Mouse (Mus musculus): ENCODE results near the gene Slc26a3. TPM values are rescaled to one million over a fixed set of nuclear protein-coding genes. Genes with fewer than 3 reads are reported as not detected.

Gene Slc26a3
- polyA plus RNA-seq (2016; fragmentation: Nextera tagmentation; extraction: Ambion mirVana): not detected in 2 replicates

DNA sequence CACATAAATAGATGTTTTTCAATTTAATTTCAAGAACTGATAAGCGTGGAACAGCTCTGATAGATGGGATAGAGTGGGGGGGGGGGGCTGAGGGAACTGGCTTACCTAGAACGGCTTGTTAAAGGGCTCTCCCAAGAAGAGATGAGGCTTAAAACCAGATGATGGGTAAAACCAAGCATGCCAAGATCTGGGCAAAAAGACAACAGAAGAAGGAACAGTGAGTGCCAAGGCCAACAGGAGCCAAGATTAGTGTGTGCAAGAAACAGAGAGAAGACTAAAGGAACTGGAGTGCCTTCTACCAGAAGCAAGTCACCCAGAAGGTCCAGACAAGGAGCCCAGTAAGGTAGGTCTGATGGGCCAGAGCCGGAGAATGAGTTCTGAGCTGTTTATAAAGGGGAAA, at the start of gene Slc26a3:
Slc26a3 (plus strand) TSS at position 301 of the 400 bp plus-strand sequence.
- DNase-seq (ENCODE audit: extremely low spot score, low spot score): no peak
- Histone ChIP-seq H3K36me3 (replicated peaks) (no peaks in the 10 kb centered on the region), H3K27ac (no peak within 1 kb of the TSS), H3K4me1 (no peaks in the 10 kb centered on the region), H3K27me3 (ENCODE audit: poor library complexity, severe bottlenecking) (no peaks in the 10 kb centered on the region), H3K4me3 (no peak within 1 kb of the TSS), H3K9me3 (no peaks in the 10 kb centered on the region)
- WGBS: 87% methylated on average over 3 of the region's 3 CpGs

DNA sequence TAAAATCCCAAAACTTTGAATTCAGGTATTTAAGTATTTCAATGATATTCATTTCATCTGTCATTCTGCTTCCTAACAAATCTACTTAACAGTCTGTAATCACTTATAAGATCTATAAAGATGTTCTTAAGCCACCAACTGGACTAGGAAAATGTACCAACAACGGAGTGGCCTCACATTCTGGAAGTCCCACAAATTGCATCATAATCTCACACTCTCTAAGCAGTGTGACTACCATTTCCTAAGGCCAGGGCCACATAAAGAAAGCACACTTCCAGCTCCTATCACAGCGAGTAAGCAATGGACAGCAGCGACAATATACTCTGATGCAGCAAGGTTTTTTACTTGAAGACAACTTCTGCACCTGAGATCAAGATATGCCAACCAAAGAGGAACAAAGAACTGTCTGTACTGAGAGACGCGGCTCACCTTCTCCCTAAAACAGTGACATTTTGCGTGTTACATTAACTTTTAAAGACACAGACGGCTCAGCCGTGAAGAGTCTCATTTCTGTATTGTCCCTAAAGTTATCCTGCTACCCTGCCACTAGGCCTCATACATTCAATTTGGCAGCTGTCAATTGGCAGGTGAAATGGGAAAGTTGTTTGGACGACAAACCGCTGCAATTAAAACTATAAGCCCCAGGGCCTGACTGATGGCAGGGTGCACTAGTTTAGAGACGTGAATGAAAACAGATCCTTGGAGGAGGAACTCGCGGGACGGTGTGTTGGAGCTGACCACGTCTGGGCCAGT, 40.3 kb upstream of the Slc26a3 start:
- peak overlapping the region; percentile 91 for H3K27ac ChIP-seq
- WGBS: 33% methylated on average over 15 of the region's 15 CpGs

DNA sequence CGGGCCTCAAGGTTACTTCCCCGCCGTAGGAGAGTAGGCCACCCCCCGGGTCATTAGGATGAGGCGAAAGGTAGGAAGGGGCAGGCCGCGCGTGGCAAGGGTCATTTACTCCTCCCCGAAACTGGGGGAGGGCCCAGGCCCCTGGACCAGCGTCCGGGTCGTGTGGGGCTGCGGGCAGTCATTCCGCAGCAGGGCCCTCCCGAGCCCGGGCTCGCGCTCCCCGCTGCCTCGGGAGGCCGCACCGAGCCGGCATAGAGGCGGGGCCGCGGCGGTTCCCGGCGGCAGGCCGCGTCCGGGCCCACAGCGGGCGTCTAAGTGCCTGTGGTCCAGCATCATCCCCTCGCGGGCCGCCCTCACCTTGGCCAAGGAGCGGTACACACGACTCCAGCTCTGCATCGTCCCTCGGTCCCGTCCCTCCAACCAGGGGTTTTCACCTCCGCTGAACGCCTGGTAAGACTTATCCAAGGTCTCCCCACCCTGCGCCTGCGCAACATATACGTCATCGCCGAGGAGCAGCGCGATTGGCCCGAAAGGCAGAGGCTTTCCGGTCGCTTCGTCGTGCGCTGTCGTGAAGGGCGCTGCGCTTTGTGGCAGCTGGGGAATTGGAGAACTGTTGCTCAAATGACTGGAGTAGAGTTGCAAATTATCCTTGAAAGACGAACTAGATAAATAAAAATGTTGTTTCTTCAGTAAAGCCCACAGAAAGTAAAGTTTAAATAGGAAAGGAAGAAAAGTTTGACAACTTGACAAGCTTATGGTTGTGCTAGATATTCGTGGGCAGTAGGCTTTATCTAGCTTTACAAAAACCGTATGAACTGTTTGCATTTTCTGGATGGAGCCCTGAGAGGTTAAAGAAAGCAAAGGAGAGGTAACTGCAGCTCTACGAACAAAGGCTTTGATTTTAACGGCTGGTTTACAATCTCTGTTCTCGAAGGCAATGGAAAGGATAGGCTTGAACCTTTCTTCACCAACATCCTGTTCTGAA, 39.4 kb upstream of the Slc26a3 start, which contains the start of gene Dld:
Dld (minus strand) TSS at position 510 of the 985 bp plus-strand sequence.
- Histone ChIP-seq H3K9me3 (peaks cover 5% of the 10 kb centered on the region; the same call in 1 of the 2 replicates), H3K4me3 (peak within 1 kb of the TSS; percentile 94), H3K36me3 (replicated peaks) (peaks cover 24% of the 10 kb centered on the region), H3K27me3 (ENCODE audit: poor library complexity, severe bottlenecking) (no peaks in the 10 kb centered on the region), H3K4me1 (peaks cover 15% of the 10 kb centered on the region), H3K27ac (peak within 1 kb of the TSS; percentile 91)
- peak; percentile 97 for DNase-seq (ENCODE audit: extremely low spot score, low spot score)
- 6% methylated on average over 66 of the region's 66 CpGs for WGBS

More for the DNA sequence above, 40.3 kb upstream of the Slc26a3 start:
- peaks cover 24% of the 10 kb centered on the region for H3K36me3 ChIP-seq (replicated peaks)
- peak overlapping the region; percentile 94 for H3K4me3 ChIP-seq
- no peak for DNase-seq (ENCODE audit: extremely low spot score, low spot score)
- H3K27me3 ChIP-seq (ENCODE audit: poor library complexity, severe bottlenecking): no peaks in the 10 kb centered on the region
- no peaks in the 10 kb centered on the region for H3K9me3 ChIP-seq
- H3K4me1 ChIP-seq: peaks cover 15% of the 10 kb centered on the region

DNA sequence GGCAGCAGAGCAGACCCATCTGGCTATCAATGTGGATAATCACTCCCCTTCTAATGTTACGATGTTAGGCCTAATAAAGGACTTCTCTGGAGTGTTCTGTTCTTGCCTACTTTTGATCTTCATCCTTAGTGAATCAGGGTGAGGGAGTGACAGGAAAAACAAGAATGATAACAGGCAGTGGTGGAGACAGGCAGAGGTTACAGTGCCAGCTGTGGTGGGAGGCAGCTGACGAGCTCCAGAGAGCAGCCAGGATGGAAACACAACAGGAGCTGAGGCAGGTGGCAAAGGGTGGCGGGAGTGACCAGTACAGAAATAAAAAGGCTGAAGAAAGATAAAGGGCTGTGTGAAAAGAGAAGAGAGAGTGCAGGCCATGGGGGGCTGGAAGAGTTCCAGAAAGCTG, 24.2 kb upstream of the Slc26a3 start:
- no peak for DNase-seq (ENCODE audit: extremely low spot score, low spot score)
- H3K4me3 ChIP-seq: no peak overlapping the region
- 74% methylated on average over 3 of the region's 3 CpGs for WGBS

DNA sequence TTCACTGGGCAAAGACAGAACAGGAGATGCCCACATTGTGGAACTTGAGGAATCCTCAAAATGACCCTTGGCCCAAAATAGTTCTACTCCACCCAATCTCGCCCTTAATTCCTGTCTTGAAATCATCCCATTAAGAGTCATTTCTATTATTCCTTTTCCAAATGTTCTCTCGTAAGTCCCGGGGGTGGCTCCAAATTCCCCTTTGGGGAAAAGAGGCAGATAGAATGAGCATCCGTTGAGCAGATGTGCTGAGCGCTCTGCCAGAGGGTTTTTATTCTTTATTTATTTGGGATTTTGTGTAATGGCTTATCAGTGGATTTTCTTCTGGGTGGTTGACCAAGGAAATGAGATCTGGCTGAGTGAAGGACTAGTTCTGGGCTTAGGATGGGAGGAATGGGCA, 22.9 kb upstream of the Slc26a3 start:
- Histone ChIP-seq H3K36me3 (replicated peaks) (no peaks in the 10 kb centered on the region), H3K4me1 (no peaks in the 10 kb centered on the region), H3K9me3 (no peaks in the 10 kb centered on the region), H3K4me3 (no peak overlapping the region), H3K27ac (no peak overlapping the region), H3K27me3 (ENCODE audit: poor library complexity, severe bottlenecking) (no peaks in the 10 kb centered on the region)
- DNase-seq (ENCODE audit: extremely low spot score, low spot score): no peak
- WGBS: 86% methylated on average over 5 of the region's 5 CpGs

More for the DNA sequence above, 24.2 kb upstream of the Slc26a3 start:
- Histone ChIP-seq H3K9me3 (no peaks in the 10 kb centered on the region), H3K27ac (no peak overlapping the region), H3K4me1 (no peaks in the 10 kb centered on the region), H3K36me3 (replicated peaks) (no peaks in the 10 kb centered on the region), H3K27me3 (ENCODE audit: poor library complexity, severe bottlenecking) (no peaks in the 10 kb centered on the region)

DNA sequence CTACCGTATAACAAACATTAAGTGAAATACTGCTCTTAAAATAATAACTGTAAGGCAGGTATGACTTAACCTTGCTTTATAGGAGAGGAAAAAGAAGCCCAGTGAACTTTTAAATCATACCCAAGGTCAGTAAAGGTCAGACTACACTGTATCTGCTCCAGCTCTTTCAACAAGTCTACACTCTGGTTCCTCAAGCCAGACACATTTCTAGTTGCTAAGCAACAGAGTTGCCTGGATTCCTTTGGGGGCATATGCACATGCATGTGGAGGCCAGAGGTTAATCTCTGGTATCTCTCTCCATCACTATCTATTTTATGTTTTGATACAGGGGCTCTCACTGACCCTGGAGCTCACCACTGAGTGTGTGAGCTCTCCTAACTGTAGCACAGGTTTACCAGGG, 21.6 kb upstream of the Slc26a3 start:
- no peaks in the 10 kb centered on the region for H3K27me3 ChIP-seq (ENCODE audit: poor library complexity, severe bottlenecking)
- no peaks in the 10 kb centered on the region for H3K4me1 ChIP-seq
- no peaks in the 10 kb centered on the region for H3K36me3 ChIP-seq (replicated peaks)
- H3K4me3 ChIP-seq: no peak overlapping the region
- no peak for DNase-seq (ENCODE audit: extremely low spot score, low spot score)
- H3K27ac ChIP-seq: no peak overlapping the region
- WGBS: 95% methylated on average over 1 of the region's 1 CpGs
- no peaks in the 10 kb centered on the region for H3K9me3 ChIP-seq

DNA sequence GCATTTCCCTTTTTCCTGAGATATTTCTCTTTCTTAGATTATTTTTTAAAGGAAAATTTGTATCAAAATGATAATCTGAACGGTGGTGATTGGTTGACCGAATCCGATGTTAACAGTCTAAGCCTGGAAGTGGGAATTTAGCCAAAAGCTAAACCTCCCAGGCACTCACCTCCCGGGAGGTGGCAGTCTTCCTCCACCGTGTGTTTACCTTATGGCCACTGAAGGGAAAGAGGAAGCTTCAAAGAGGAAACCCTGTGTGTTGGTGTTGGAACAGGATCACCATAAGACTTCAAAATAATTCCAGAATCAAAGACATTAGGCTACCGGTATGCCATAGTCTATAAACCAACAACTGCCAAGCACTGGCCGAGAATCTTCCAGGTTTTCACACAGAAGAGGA, 21.0 kb upstream of the Slc26a3 start:
- H3K27ac ChIP-seq: no peak overlapping the region
- no peaks in the 10 kb centered on the region for H3K9me3 ChIP-seq
- no peaks in the 10 kb centered on the region for H3K36me3 ChIP-seq (replicated peaks)
- DNase-seq (ENCODE audit: extremely low spot score, low spot score): no peak
- H3K4me3 ChIP-seq: no peak overlapping the region
- H3K4me1 ChIP-seq: 0 out of 2 replicates have a peak, but pooled peaks cover 2% of the 10 kb centered on the region
- no peaks in the 10 kb centered on the region for H3K27me3 ChIP-seq (ENCODE audit: poor library complexity, severe bottlenecking)
- 88% methylated on average over 7 of the region's 7 CpGs for WGBS

DNA sequence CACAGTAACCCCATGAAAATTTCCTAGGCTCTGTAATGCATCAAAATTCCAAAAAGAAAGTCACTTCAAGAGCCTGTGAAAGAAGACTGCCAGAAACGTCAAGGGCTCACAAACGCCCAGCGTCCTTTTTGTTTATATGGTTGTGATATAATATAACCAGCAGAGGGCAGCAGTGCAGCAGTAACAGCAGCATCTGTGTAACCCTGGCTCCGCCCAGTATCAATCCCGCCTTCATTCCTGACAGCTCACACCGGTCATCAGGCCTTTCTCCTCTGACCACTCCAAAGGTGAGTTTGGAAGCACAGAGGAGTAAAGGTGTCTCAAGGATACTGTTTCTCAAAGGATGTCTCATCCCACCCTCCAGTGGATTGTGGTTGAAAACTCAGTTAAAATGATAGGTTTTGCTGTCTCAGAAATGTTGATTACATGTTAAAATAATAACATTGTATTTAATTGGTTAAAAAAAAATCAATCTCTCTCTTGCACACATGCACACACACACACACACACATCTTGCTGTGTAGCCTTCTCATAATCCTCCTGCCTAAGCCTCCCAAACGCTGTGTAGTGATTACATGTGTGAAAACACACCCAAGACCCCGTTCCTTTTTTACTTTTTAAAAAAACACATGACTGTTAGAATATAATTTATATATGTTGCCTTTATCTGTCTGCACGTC, 15.9 kb upstream of the Slc26a3 start:
- H3K9me3 ChIP-seq: no peaks in the 10 kb centered on the region
- no peaks in the 10 kb centered on the region; the same call in 1 of the 2 replicates for H3K27me3 ChIP-seq (ENCODE audit: poor library complexity, severe bottlenecking)
- H3K36me3 ChIP-seq (replicated peaks): no peaks in the 10 kb centered on the region
- peaks cover 23% of the 10 kb centered on the region for H3K4me1 ChIP-seq
- no peak overlapping the region for H3K27ac ChIP-seq
- 42% methylated on average over 9 of the region's 9 CpGs for WGBS
- peak; percentile 57 for DNase-seq (ENCODE audit: extremely low spot score, low spot score)
- H3K4me3 ChIP-seq: no peak overlapping the region

DNA sequence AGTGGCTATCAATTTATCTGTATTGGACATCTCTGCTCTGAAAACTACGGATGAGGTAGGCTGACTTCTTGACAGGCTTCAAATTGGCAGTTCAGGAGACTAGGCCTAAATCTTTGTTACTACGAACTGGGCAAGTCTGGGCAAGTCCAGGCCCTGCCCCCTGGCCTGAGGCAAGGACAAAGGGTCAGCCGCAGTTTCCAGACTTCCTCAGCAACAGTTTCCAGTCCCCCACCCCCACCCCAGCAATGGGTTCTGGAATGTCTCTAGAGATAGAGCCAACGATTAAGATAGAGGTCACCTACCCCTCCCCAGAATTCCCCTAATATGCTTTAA, 15.4 kb upstream of the Slc26a3 start:
- Histone ChIP-seq H3K27me3 (ENCODE audit: poor library complexity, severe bottlenecking) (no peaks in the 10 kb centered on the region; the same call in 1 of the 2 replicates), H3K36me3 (replicated peaks) (no peaks in the 10 kb centered on the region), H3K4me1 (peaks cover 23% of the 10 kb centered on the region), H3K9me3 (no peaks in the 10 kb centered on the region), H3K4me3 (no peak overlapping the region), H3K27ac (no peak overlapping the region)
- 72% methylated on average over 4 of the region's 4 CpGs for WGBS
- DNase-seq (ENCODE audit: extremely low spot score, low spot score): no peak

DNA sequence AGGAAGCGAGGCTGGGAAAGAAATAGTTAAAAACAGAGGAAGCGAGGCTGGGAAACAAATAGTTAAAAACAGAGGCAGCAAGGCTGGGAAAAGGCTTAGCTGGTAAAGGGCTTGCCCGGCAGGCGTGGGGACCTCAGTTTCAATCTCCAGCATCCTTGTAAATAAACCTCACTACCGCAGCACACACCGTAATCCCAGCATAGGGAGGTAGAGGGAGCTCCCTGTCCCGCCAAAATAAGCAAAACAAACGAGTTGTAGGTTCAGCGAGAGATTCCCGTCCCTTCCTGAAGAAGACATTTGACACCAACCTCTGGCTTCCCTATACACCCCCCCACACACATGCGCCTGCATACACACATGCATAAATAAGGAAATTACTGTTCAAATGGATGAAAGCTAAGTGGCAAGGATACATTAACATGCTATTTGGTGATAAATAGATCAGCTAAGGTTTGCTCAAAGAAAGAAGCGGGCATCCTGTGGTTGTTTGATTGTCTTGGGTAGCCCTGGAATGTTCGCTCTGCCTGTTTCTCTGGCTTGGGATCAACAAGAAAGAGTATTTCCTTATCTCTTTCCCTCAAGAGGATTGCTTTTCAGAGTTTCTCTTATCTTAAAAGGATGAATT, 14.2 kb upstream of the Slc26a3 start:
- Histone ChIP-seq H3K4me3 (peak overlapping the region; percentile 42), H3K9me3 (no peaks in the 10 kb centered on the region), H3K27ac (peak overlapping the region; percentile 68), H3K4me1 (peaks cover 23% of the 10 kb centered on the region), H3K27me3 (ENCODE audit: poor library complexity, severe bottlenecking) (no peaks in the 10 kb centered on the region; the same call in 1 of the 2 replicates), H3K36me3 (replicated peaks) (no peaks in the 10 kb centered on the region)
- WGBS: 17% methylated on average over 13 of the region's 13 CpGs
- peak; percentile 39 for DNase-seq (ENCODE audit: extremely low spot score, low spot score)

DNA sequence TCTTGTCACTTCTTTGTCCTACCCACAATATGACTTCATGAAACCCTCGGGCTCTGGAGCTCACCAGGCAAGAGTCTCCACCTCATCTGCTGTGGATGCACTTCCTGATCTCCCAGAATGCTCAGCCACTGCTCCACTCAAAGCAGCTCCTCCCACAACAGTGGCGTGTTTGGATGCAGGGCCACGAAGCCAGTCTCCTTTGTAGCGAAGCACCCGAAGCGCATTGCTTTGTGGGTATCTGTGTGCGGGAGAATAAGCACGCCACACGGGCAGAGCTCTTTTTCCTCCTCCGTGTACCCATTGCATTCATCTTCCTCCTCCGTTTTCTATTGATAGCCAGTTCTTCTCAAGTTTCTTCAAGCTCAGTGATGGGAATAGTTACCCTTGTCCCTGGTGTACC, 13.4 kb upstream of the Slc26a3 start:
- WGBS: 81% methylated on average over 11 of the region's 11 CpGs
- peaks cover 23% of the 10 kb centered on the region for H3K4me1 ChIP-seq
- H3K9me3 ChIP-seq: no peaks in the 10 kb centered on the region
- DNase-seq (ENCODE audit: extremely low spot score, low spot score): no peak
- no peak overlapping the region for H3K4me3 ChIP-seq
- H3K27ac ChIP-seq: no peak overlapping the region
- no peaks in the 10 kb centered on the region for H3K36me3 ChIP-seq (replicated peaks)
- no peaks in the 10 kb centered on the region; the same call in 1 of the 2 replicates for H3K27me3 ChIP-seq (ENCODE audit: poor library complexity, severe bottlenecking)

DNA sequence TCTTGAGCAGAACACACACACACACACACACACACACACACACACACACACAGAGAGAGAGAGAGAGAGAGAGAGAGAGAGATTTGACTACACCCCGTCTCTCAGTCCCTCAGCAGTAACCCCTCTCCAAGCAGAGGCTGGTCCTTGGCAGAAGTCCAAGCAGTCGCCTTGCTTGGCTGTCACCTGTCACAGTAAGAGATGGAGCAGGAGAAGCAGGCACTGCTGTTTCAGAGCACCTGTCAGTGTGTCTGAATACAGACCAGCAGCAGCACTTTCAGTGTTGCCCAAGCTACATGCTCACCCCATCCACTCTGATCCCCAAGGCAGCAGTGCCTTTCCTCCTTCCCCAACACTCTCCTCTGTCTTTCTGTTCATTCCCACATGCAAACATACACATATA, 9.8 kb upstream of the Slc26a3 start:
- WGBS: 62% methylated on average over 2 of the region's 2 CpGs
- Histone ChIP-seq H3K9me3 (no peaks in the 10 kb centered on the region), H3K36me3 (replicated peaks) (no peaks in the 10 kb centered on the region), H3K4me3 (no peak overlapping the region), H3K27me3 (ENCODE audit: poor library complexity, severe bottlenecking) (no peaks in the 10 kb centered on the region; the same call in 1 of the 2 replicates), H3K27ac (no peak overlapping the region), H3K4me1 (peaks cover 15% of the 10 kb centered on the region)
- no peak for DNase-seq (ENCODE audit: extremely low spot score, low spot score)

Measured in forebrain, embryonic 10.5 days (tissue).